Mouse (Mus musculus): ENCODE measurements around the gene Ppp1r16b. TPM values are rescaled to one million over a fixed set of nuclear protein-coding genes. Genes with fewer than 3 reads are reported as not detected.

Gene Ppp1r16b
- total RNA-seq, 2 experiments from 2014 or later, result not detected

GRCm38 (mm10) chr2:158667671-158668432 lies 2.7 kb downstream of the Ppp1r16b start:
- ATAC-seq (replicated peaks; ENCODE audit: low FRiP score, poor library complexity, severe bottlenecking), result no peak

GRCm38 (mm10) chr2:158668433-158669010 lies 3.3 kb downstream of the Ppp1r16b start:
- no peak for ATAC-seq (replicated peaks; ENCODE audit: low FRiP score, poor library complexity, severe bottlenecking)

GRCm38 (mm10) chr2:158669199-158670195 lies 4.3 kb downstream of the Ppp1r16b start:
- no peak for ATAC-seq (replicated peaks; ENCODE audit: low FRiP score, poor library complexity, severe bottlenecking)

- no peak for ATAC-seq (replicated peaks; ENCODE audit: low FRiP score, poor library complexity, severe bottlenecking)
Observed at GRCm38 (mm10) chr2:158670571-158670970, 5.4 kb downstream of the Ppp1r16b start.

- no peak for ATAC-seq (replicated peaks; ENCODE audit: low FRiP score, poor library complexity, severe bottlenecking)
Observed at GRCm38 (mm10) chr2:158672829-158673228, 7.6 kb downstream of the Ppp1r16b start.

- no peak for ATAC-seq (replicated peaks; ENCODE audit: low FRiP score, poor library complexity, severe bottlenecking)
Observed at GRCm38 (mm10) chr2:158673493-158673892, 8.3 kb downstream of the Ppp1r16b start.

- ATAC-seq (replicated peaks; ENCODE audit: low FRiP score, poor library complexity, severe bottlenecking), result no peak
Observed at GRCm38 (mm10) chr2:158674131-158674530, 8.9 kb downstream of the Ppp1r16b start.

GRCm38 (mm10) chr2:158674759-158675158 lies 9.6 kb downstream of the Ppp1r16b start:
- no peak for ATAC-seq (replicated peaks; ENCODE audit: low FRiP score, poor library complexity, severe bottlenecking)

- no peak for ATAC-seq (replicated peaks; ENCODE audit: low FRiP score, poor library complexity, severe bottlenecking)
Observed at GRCm38 (mm10) chr2:158675161-158675560, 10.0 kb downstream of the Ppp1r16b start.

GRCm38 (mm10) chr2:158675907-158676533 lies 10.8 kb downstream of the Ppp1r16b start:
- no peak for ATAC-seq (replicated peaks; ENCODE audit: low FRiP score, poor library complexity, severe bottlenecking)

- ATAC-seq (replicated peaks; ENCODE audit: low FRiP score, poor library complexity, severe bottlenecking), result no peak
Observed at GRCm38 (mm10) chr2:158677946-158678345, 12.7 kb downstream of the Ppp1r16b start.

- no peak for ATAC-seq (replicated peaks; ENCODE audit: low FRiP score, poor library complexity, severe bottlenecking)
Observed at GRCm38 (mm10) chr2:158679091-158679490, 13.9 kb downstream of the Ppp1r16b start.

GRCm38 (mm10) chr2:158680357-158680889 lies 15.2 kb downstream of the Ppp1r16b start:
- no peak for ATAC-seq (replicated peaks; ENCODE audit: low FRiP score, poor library complexity, severe bottlenecking)

- no peak for ATAC-seq (replicated peaks; ENCODE audit: low FRiP score, poor library complexity, severe bottlenecking)
Observed at GRCm38 (mm10) chr2:158681714-158682113, 16.5 kb downstream of the Ppp1r16b start.

GRCm38 (mm10) chr2:158682344-158683037 lies 17.3 kb downstream of the Ppp1r16b start:
- ATAC-seq (replicated peaks; ENCODE audit: low FRiP score, poor library complexity, severe bottlenecking), result no peak

- ATAC-seq (replicated peaks; ENCODE audit: low FRiP score, poor library complexity, severe bottlenecking), result no peak
Observed at GRCm38 (mm10) chr2:158683038-158683413, 17.8 kb downstream of the Ppp1r16b start.

GRCm38 (mm10) chr2:158684247-158684843 lies 19.1 kb downstream of the Ppp1r16b start:
- no peak for ATAC-seq (replicated peaks; ENCODE audit: low FRiP score, poor library complexity, severe bottlenecking)

- no peak for ATAC-seq (replicated peaks; ENCODE audit: low FRiP score, poor library complexity, severe bottlenecking)
Observed at GRCm38 (mm10) chr2:158684910-158685309, 19.7 kb downstream of the Ppp1r16b start.

GRCm38 (mm10) chr2:158686394-158686793 lies 21.2 kb downstream of the Ppp1r16b start:
- ATAC-seq (replicated peaks; ENCODE audit: low FRiP score, poor library complexity, severe bottlenecking), result no peak

Measured in erythroblast, adult 5-6 weeks (primary cell).